Mouse (Mus musculus) cerebellum, adult 2 months (tissue): Measurements from ENCODE around the gene Fras1. TPM values are rescaled to one million over a fixed set of nuclear protein-coding genes. Genes with fewer than 3 reads are reported as not detected.
A peak's percentile ranks its signal among the peaks of the same experiment; 100 is the strongest.

Experiments used
- DNase-seq, 2 experiments: peaks; one replicate each; pipeline ENCODE4 v3.0.0; 2021
- H3K27ac ChIP-seq: fragments of 200-500 bp; 2 replicates; pipeline ENCODE4 v1.5.1; 2012; ENCODE audit warnings: low read length, control low read depth, inconsistent platforms; ENCODE audit not compliant: insufficient read depth
- H3K27me3 ChIP-seq: fragments of 200-500 bp; 2 replicates; pipeline ENCODE4 v1.6.1; 2012; ENCODE audit warnings: inconsistent platforms, mild to moderate bottlenecking, low read length, moderate library complexity; ENCODE audit not compliant: control insufficient read depth, insufficient read depth
- H3K4me1 ChIP-seq: fragments of 200-500 bp; 2 replicates; pipeline ENCODE4 v1.6.1; 2011; ENCODE audit warnings: low read length; ENCODE audit not compliant: control insufficient read depth, insufficient read depth
- H3K4me3 ChIP-seq: fragments of 200-500 bp; replicated peaks from 2 replicates; pipeline ENCODE3; 2011; ENCODE audit warnings: mild to moderate bottlenecking, low read depth, low read length, control low read depth; ENCODE audit not compliant: insufficient read depth
- CTCF ChIP-seq: fragments of 200-500 bp; IDR thresholded peaks from 2 replicates; pipeline ENCODE4 v1.5.1; 2011; ENCODE audit warnings: low read depth, mild to moderate bottlenecking, control low read depth, low read length, moderate library complexity, borderline replicate concordance; ENCODE audit not compliant: insufficient read depth
- POLR2A ChIP-seq: fragments of 200-500 bp; IDR thresholded peaks from 2 replicates; pipeline ENCODE4 v1.6.1; 2011; ENCODE audit warnings: low read length, control low read depth, borderline replicate concordance; ENCODE audit not compliant: insufficient read depth
- WGBS: fragments of 180-500 bp; shearing (Covaris S2); methylation state at CpG from one replicate; pipeline ENCODE4 v1.1.7; 2018; 5-methylcytosine and 5-hydroxymethylcytosine counted together
- polyA plus RNA-seq: library from polyadenylated mRNA; depleted of rRNA; stranded (reverse); fragments of >200 nt; gene quantifications from 2 replicates; pipeline ENCODE4 v1.2.3, GENCODE M21; 2012

The Fras1 gene
- polyA plus RNA-seq, 1 experiment: 1.1 TPM

- Histone ChIP-seq H3K27ac (no peak overlapping the region), H3K4me1 (no peaks in the 10 kb centered on the region), H3K4me3 (no peak overlapping the region), H3K27me3 (no peaks in the 10 kb centered on the region)
- WGBS: 87% methylated on average over 5 of the region's 5 CpGs
- TF ChIP-seq POLR2A (no peak), CTCF (no peak)
- no peak for DNase-seq
Measured at GRCm38 (mm10) chr5:96365590-96365989, 8.2 kb upstream of the Fras1 start.

GRCm38 (mm10) chr5:96367260-96367659 lies 6.5 kb upstream of the Fras1 start:
- TF ChIP-seq CTCF (no peak), POLR2A (no peak)
- no peak for DNase-seq
- H3K27ac ChIP-seq: no peak overlapping the region
- H3K4me3 ChIP-seq: no peak overlapping the region
- H3K4me1 ChIP-seq: no peaks in the 10 kb centered on the region
- H3K27me3 ChIP-seq: no peaks in the 10 kb centered on the region

GRCm38 (mm10) chr5:96373106-96373505 lies 649 bp upstream of the Fras1 start:
- Histone ChIP-seq H3K4me1 (peaks cover 7% of the 10 kb centered on the region), H3K4me3 (peak overlapping the region; percentile 24), H3K27ac (no peak overlapping the region), H3K27me3 (peaks cover 3% of the 10 kb centered on the region)
- DNase-seq: no peak
- WGBS: 21% methylated on average over 6 of the region's 6 CpGs
- TF ChIP-seq CTCF: no peak
- no peak for TF ChIP-seq POLR2A

GRCm38 (mm10) chr5:96373986-96374901 lies 489 bp downstream of the Fras1 start:
- under 1% methylated on average over 84 of the region's 84 CpGs for WGBS
- H3K4me3 ChIP-seq: peak overlapping the region; percentile 24
- DNase-seq: peak; percentile 38 to 46
- TF ChIP-seq POLR2A (no peak), CTCF (no peak)
- H3K27me3 ChIP-seq: peaks cover 3% of the 10 kb centered on the region
- H3K4me1 ChIP-seq: peaks cover 7% of the 10 kb centered on the region
- H3K27ac ChIP-seq: no peak overlapping the region

- TF ChIP-seq CTCF (no peak), POLR2A (no peak)
- peaks cover 7% of the 10 kb centered on the region for H3K4me1 ChIP-seq
- no peak overlapping the region for H3K27ac ChIP-seq
- H3K27me3 ChIP-seq: peaks cover 3% of the 10 kb centered on the region
- WGBS: under 1% methylated on average over 17 of the region's 17 CpGs
- H3K4me3 ChIP-seq: no peak overlapping the region
- no peak for DNase-seq
Measured at GRCm38 (mm10) chr5:96375391-96375831, 1.7 kb downstream of the Fras1 start.

- DNase-seq: no peak
Measured at GRCm38 (mm10) chr5:96376216-96376615, 2.5 kb downstream of the Fras1 start.

GRCm38 (mm10) chr5:96386138-96386933 lies 12.6 kb downstream of the Fras1 start:
- no peak for TF ChIP-seq POLR2A
- TF ChIP-seq CTCF: no peak
- 59% methylated on average over 15 of the region's 15 CpGs for WGBS
- Histone ChIP-seq H3K27me3 (no peaks in the 10 kb centered on the region), H3K27ac (no peak overlapping the region), H3K4me1 (no peaks in the 10 kb centered on the region), H3K4me3 (no peak overlapping the region)
- no peak for DNase-seq

More at GRCm38 (mm10) chr5:96376216-96376615, 2.5 kb downstream of the Fras1 start:
- H3K4me1 ChIP-seq: peaks cover 7% of the 10 kb centered on the region
- WGBS: 68% methylated on average over 4 of the region's 4 CpGs
- H3K4me3 ChIP-seq: no peak overlapping the region
- TF ChIP-seq CTCF (no peak), POLR2A (no peak)
- no peak overlapping the region for H3K27ac ChIP-seq
- peaks cover 3% of the 10 kb centered on the region for H3K27me3 ChIP-seq
